Mouse (Mus musculus): Measurements from ENCODE around the gene Gm47959.

DNA sequence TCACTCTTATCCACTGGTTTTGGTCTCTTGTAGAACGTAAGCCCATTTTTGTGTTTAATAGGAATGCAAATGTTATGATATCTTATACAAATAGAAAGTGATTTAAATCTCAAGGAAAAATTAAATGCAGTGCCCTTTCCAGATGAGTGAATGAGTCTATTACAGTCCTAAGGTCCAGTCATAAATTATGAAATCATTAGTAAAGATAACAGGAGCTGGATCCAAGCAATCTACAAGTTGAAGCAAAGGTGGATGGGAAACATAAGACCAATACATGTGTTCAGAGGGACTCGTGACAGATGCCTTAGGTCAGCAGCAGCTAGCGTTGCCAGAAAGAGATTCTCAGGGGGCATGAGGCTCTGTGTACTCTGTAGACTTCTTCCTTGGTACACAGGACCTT lies 8.8 kb upstream of the Gm47959 start:
- TF ChIP-seq EP300 (IDR thresholded peaks at IDR 0.05; ENCODE audit: low read depth), result no peak
- TF ChIP-seq CTCF (IDR thresholded peaks at IDR 0.05; ENCODE audit: low read depth), result no peak
